Mouse (Mus musculus) bone marrow macrophage, adult 2 months (primary cell): ENCODE results near the gene Olfr658.

Experiments used
- CTCF ChIP-seq: IDR thresholded peaks from 2 replicates; pipeline ENCODE4 v1.5.1; 2012; ENCODE audit warnings: low read depth, mild to moderate bottlenecking, low read length, moderate library complexity
- POLR2A ChIP-seq: IDR thresholded peaks from 2 replicates; pipeline ENCODE4 v1.6.1; 2012; ENCODE audit warnings: mild to moderate bottlenecking, low read depth, low read length, borderline replicate concordance

GRCm38 (mm10) chr7:104601679-104602078 is 45.4 kb downstream of the Olfr658 start, which contains the start of gene Olfr655:
- TF ChIP-seq CTCF (no peak), POLR2A (no peak)
